8 mouse cellular contexts compared by ENCODE assay signal in the genomic region with DNA sequence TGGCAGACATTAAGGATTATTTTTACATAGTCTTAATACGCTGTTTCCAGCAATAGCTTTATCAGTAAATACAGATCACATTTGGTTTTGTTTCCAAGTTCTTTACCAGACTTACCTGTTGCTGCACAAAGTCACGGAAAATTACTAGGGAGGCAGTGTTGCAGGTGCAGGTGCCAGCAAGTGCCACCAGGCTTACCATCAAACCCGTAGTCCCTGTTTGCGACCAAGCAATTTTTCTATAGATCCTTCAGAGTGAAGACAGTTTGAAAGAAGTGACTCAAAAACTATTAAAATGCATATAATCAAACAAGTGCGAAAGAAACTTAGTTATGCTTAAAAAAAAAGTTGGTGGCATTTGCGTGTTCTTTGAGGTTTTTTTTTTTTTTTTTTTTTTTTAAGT. TPM values are rescaled to one million over a fixed set of nuclear protein-coding genes. Genes with fewer than 3 reads are reported as not detected.
A peak's percentile ranks its signal among the peaks of the same experiment; 100 is the strongest.
DNase-seq lines count a peak whose midpoint lies in the region; ATAC-seq lines count a peak whose summit lies in the region.

No protein-coding gene starts in this region.

- H3K9ac ChIP-seq in heart, embryonic 14.5 days (ENCODE audit: low read length): no peak overlapping the region; the same call in 1 of the 2 replicates
- no peak overlapping the region for H3K9ac ChIP-seq in neural tube, embryonic 13.5 days
- H3K9ac ChIP-seq in liver, embryonic 11.5 days (ENCODE audit: low read depth, low read length): no peak overlapping the region

- peak overlapping the region; percentile 91 for H3K4me2 ChIP-seq in heart, embryonic 14.5 days (ENCODE audit: low read length)
- peak overlapping the region; percentile 75; the same call in 1 of the 2 replicates for H3K4me2 ChIP-seq in neural tube, embryonic 13.5 days
- peak overlapping the region; percentile 78 for H3K4me2 ChIP-seq in liver, embryonic 11.5 days

- intact Hi-C loops in left cerebral cortex, postnatal 10 days (cut with DNase I): no loop called here

- peaks cover 0 to 3% of the 10 kb centered on the region in 2 experiments; a peak in 1 of 4 replicates for H3K4me1 ChIP-seq in heart, embryonic 14.5 days (ENCODE audit: control insufficient read depth in 2 of 2, insufficient read depth in 2 of 2, low read length in 2 of 2)
- peaks cover 9% of the 10 kb centered on the region for H3K4me1 ChIP-seq in neural tube, embryonic 13.5 days (replicated peaks)
- peaks cover 2% of the 10 kb centered on the region; the same call in 1 of the 2 replicates for H3K4me1 ChIP-seq in liver, embryonic 11.5 days (replicated peaks; ENCODE audit: control insufficient read depth, insufficient read depth, low read length)

- 0 out of 2 replicates have a peak, but pooled peaks cover 4% of the 10 kb centered on the region for H3K27me3 ChIP-seq in heart, embryonic 14.5 days (ENCODE audit: control insufficient read depth, insufficient read depth, low read length)
- H3K27me3 ChIP-seq in neural tube, embryonic 13.5 days: peaks cover 40% of the 10 kb centered on the region
- H3K27me3 ChIP-seq in liver, embryonic 11.5 days (replicated peaks; ENCODE audit: control insufficient read depth, insufficient read depth, low read length): peaks cover 17% of the 10 kb centered on the region

- H3K4me3 ChIP-seq in heart, embryonic 14.5 days (ENCODE audit: control insufficient read depth in 1 of 2, insufficient read depth in 1 of 2, low read depth in 1 of 2, low read length in 2 of 2): peak overlapping the region in 1 of 2 experiments; percentile 55; a peak in 2 of 4 replicates
- H3K4me3 ChIP-seq in neural tube, embryonic 13.5 days: no peak overlapping the region
- H3K4me3 ChIP-seq in liver, embryonic 11.5 days (ENCODE audit: low read depth, low read length): no peak overlapping the region

- no peak for DNase-seq in heart, postnatal 4 days
- no peak for DNase-seq in neural tube, embryonic 10.5 days (ENCODE audit: extremely low spot score, low spot score)
- DNase-seq in liver, embryonic 11.5 days (ENCODE audit: low spot score): no peak
- peak; percentile 18 to 22 for DNase-seq in thymus, postnatal 36 days
- no peak for DNase-seq in retina, embryonic 14.5 days (ENCODE audit: low spot score)
- DNase-seq in left cerebral cortex, postnatal 10 days (ENCODE audit: extremely low spot score in 1 of 2, low spot score in 2 of 2): no peak

- H3K27ac ChIP-seq in heart, embryonic 14.5 days (replicated peaks in 1 of 2; ENCODE audit: control insufficient read depth in 1 of 2, insufficient read depth in 1 of 2, low read depth in 2 of 2, low read length in 2 of 2): no peak overlapping the region
- no peak overlapping the region for H3K27ac ChIP-seq in neural tube, embryonic 13.5 days (replicated peaks)
- no peak overlapping the region for H3K27ac ChIP-seq in liver, embryonic 11.5 days (ENCODE audit: low read depth, low read length)

- H3K9me3 ChIP-seq in heart, embryonic 14.5 days (ENCODE audit: control insufficient read depth, low read length): no peaks in the 10 kb centered on the region
- H3K9me3 ChIP-seq in neural tube, embryonic 13.5 days: no peaks in the 10 kb centered on the region
- no peaks in the 10 kb centered on the region for H3K9me3 ChIP-seq in liver, embryonic 11.5 days (ENCODE audit: control insufficient read depth, low read length)

- H3K36me3 ChIP-seq in heart, embryonic 14.5 days (ENCODE audit: control insufficient read depth, insufficient read depth, low read length): no peaks in the 10 kb centered on the region
- H3K36me3 ChIP-seq in neural tube, embryonic 13.5 days: no peaks in the 10 kb centered on the region
- no peaks in the 10 kb centered on the region for H3K36me3 ChIP-seq in liver, embryonic 11.5 days (ENCODE audit: control insufficient read depth, insufficient read depth, low read length)

- no peak for ATAC-seq in heart, embryonic 14.5 days (ENCODE audit: insufficient number of reproducible peaks, insufficient read depth, low FRiP score, low read depth)
- no peak for ATAC-seq in neural tube, embryonic 13.5 days (ENCODE audit: low read depth)
- ATAC-seq in liver, embryonic 11.5 days (replicated peaks; ENCODE audit: low FRiP score): no peak

- 59% methylated on average over 6 of the region's 6 CpGs for WGBS in heart, embryonic 14.5 days
- WGBS in neural tube, embryonic 13.5 days: 51% methylated on average over 6 of the region's 6 CpGs
- WGBS in liver, embryonic 11.5 days: 49% methylated on average over 6 of the region's 6 CpGs

RNA-seq across cellular contexts. Expression of gene Sqor, which starts 0.5 kb away (rescaled TPM):
- 7.5 and 8.3 TPM in 2 replicates for polyA plus RNA-seq in heart, embryonic 14.5 days (2014; fragmentation: Nextera tagmentation; extraction: Ambion mirVana)
- 1 to 10 TPM; 8.6 to 8.7 TPM for total RNA-seq in heart, postnatal 4 days (2021)
- 2.3 and 2.5 TPM in 2 replicates for polyA plus RNA-seq in neural tube, embryonic 13.5 days (2015; fragmentation: Nextera tagmentation; extraction: Ambion mirVana)
- polyA plus RNA-seq in liver, embryonic 11.5 days (2014; fragmentation: Nextera tagmentation; extraction: Ambion mirVana): 2.3 and 2.5 TPM in 2 replicates
- total RNA-seq in left cerebral cortex, postnatal 10 days (2021): 1 to 10 TPM; 3.6 to 4.9 TPM

RNA-seq across cellular contexts. Expression of gene Bloc1s6, which starts 26.2 kb away (rescaled TPM):
- polyA plus RNA-seq in heart, embryonic 14.5 days (2014; fragmentation: Nextera tagmentation; extraction: Ambion mirVana): 31.3 and 33.5 TPM in 2 replicates
- total RNA-seq in heart, postnatal 4 days (2021): 10 to 100 TPM; 12.8 to 16.0 TPM
- 75.4 and 84.9 TPM in 2 replicates for polyA plus RNA-seq in neural tube, embryonic 13.5 days (2015; fragmentation: Nextera tagmentation; extraction: Ambion mirVana)
- polyA plus RNA-seq in liver, embryonic 11.5 days (2014; fragmentation: Nextera tagmentation; extraction: Ambion mirVana): 42.8 and 44.1 TPM in 2 replicates
- total RNA-seq in left cerebral cortex, postnatal 10 days (2021): 10 to 100 TPM; 41.7 to 44.0 TPM

Comparison
In these comparisons a context has a peak if more than half of its experiments do, and no peak if none do; other contexts are left out.
1. DNase-seq: peak in thymus, postnatal 36 days (2 of 2); none in heart, postnatal 4 days (single experiment), neural tube, embryonic 10.5 days (single experiment), liver, embryonic 11.5 days (single experiment), retina, embryonic 14.5 days (single experiment) and left cerebral cortex, postnatal 10 days (0 of 2).
2. Peak in every context shown above with its lines, with median percentiles within 50 percentile points of each other: H3K4me2 ChIP-seq.